Mouse (Mus musculus) kidney, adult 2 months (tissue): ENCODE results near the gene Slc1a4. TPM values are rescaled to one million over a fixed set of nuclear protein-coding genes. Genes with fewer than 3 reads are reported as not detected.

Source experiments
- DNase-seq: peaks from one replicate; pipeline ENCODE4 v3.0.0; 2021
- H3K27ac ChIP-seq: fragments of 200-500 bp; 2 replicates; pipeline ENCODE4 v1.5.1; 2012; ENCODE audit warnings: low read depth, low read length, control low read depth, inconsistent platforms; ENCODE audit not compliant: insufficient read depth
- H3K27me3 ChIP-seq: fragments of 200-500 bp; replicated peaks from 2 replicates; pipeline ENCODE4 v1.6.1; 2012; ENCODE audit warnings: mild to moderate bottlenecking, moderate library complexity, low read length, inconsistent platforms; ENCODE audit not compliant: control insufficient read depth, insufficient read depth
- H3K36me3 ChIP-seq: fragments of 200-500 bp; 2 replicates; pipeline ENCODE4 v1.6.1; 2012; ENCODE audit warnings: mild to moderate bottlenecking, moderate library complexity, low read length, inconsistent platforms; ENCODE audit not compliant: control insufficient read depth, insufficient read depth
- H3K4me1 ChIP-seq: fragments of 200-500 bp; 2 replicates; pipeline ENCODE4 v1.6.1; 2011; ENCODE audit warnings: low read length; ENCODE audit not compliant: control insufficient read depth, insufficient read depth
- H3K4me3 ChIP-seq: fragments of 200-500 bp; 2 replicates; pipeline ENCODE4 v1.5.1; 2011; ENCODE audit warnings: mild to moderate bottlenecking, low read depth, low read length, control low read depth; ENCODE audit not compliant: insufficient read depth
- CTCF ChIP-seq: fragments of 200-500 bp; conservative IDR thresholded peaks from 2 replicates; pipeline ENCODE4 v1.5.1; 2011; ENCODE audit warnings: low read depth, mild to moderate bottlenecking, control low read depth, low read length, moderate library complexity, mixed read lengths; ENCODE audit not compliant: insufficient read depth, insufficient read length
- POLR2A ChIP-seq: fragments of 200-500 bp; IDR thresholded peaks from one replicate; pipeline ENCODE4 v1.6.1; 2011; ENCODE audit warnings: low read depth, low read length, control low read depth
- WGBS: fragments of 180-500 bp; shearing (Covaris S2); methylation state at CpG from one replicate; pipeline ENCODE4 v1.1.7; 2018; 5-methylcytosine and 5-hydroxymethylcytosine counted together
- polyA plus RNA-seq: library from polyadenylated mRNA; depleted of rRNA; stranded (reverse); fragments of >200 nt; gene quantifications from 2 replicates; pipeline ENCODE4 v1.2.3, GENCODE M21; 2012

Slc1a4 gene
- polyA plus RNA-seq, 1 experiment = 5.2 TPM

DNA sequence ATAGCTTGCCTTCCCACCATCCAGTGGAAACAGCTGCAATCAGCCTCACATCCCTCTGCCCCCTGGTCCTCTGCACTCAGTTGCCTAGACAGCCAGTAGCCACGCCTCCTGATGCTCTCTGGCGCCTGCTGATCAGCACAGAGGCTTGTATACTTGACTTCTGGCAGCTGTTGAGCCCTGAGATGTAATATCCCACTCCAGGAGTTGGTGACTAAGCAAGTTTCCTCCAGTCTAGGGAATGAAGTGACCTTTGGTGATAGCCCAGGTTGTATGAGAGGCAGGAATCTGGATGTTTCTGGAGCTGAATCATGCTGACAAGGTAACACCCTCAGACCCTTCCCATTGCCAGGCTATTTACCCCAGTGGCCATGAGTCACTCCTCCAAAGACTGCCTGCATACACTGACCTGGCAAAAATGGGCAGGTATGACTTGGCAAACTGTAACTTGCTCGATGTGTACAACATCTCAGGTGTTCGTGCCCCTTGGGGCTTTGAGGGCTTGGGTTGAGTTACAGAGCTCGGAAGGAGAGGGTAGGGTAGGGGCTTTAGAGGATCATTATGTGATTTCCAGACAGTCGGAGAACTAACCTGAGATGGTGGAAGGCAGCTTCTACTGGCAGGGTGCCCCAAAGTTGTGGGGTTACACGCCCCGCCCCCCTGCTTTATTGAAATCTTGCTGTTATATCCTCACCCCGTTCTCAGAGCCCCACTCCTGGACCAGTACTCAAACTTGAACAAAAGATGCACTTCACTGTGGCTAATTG, 25.4 kb upstream of the Slc1a4 start:
- Histone ChIP-seq H3K36me3 (no peaks in the 10 kb centered on the region), H3K4me1 (no peaks in the 10 kb centered on the region)
- TF ChIP-seq CTCF = no peak
- no peak for TF ChIP-seq POLR2A

DNA sequence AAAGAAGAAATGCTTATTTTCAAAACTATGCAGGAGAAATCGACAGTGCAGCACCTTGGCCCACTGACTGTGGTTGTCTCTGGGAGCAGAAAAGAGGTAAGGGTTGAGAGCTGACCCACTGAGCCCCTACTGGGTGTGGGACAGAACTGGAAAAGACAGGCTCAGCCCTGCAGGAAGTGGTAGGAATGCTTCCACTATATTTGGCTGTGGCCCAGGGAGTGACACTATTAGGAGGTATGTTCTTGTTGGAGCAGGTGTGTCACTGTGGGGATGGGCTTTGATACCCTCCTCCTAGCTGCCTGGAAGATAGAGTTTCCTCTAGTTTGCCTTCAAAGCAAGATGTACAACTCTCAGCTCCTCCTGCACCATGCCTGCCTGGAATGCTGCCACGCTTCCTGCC, 16.0 kb upstream of the Slc1a4 start:
- 93% methylated on average over 2 of the region's 2 CpGs for WGBS
- no peaks in the 10 kb centered on the region for H3K27me3 ChIP-seq
- no peaks in the 10 kb centered on the region for H3K36me3 ChIP-seq
- no peak overlapping the region for H3K4me3 ChIP-seq
- DNase-seq = no peak
- TF ChIP-seq POLR2A (no peak), CTCF (no peak)
- no peak overlapping the region for H3K27ac ChIP-seq
- no peaks in the 10 kb centered on the region for H3K4me1 ChIP-seq

More for the DNA sequence above, 25.4 kb upstream of the Slc1a4 start:
- peak; percentile 29 for DNase-seq
- Histone ChIP-seq H3K4me3 (no peak overlapping the region), H3K27ac (no peak overlapping the region), H3K27me3 (no peaks in the 10 kb centered on the region)
- WGBS = 87% methylated on average over 9 of the region's 9 CpGs

DNA sequence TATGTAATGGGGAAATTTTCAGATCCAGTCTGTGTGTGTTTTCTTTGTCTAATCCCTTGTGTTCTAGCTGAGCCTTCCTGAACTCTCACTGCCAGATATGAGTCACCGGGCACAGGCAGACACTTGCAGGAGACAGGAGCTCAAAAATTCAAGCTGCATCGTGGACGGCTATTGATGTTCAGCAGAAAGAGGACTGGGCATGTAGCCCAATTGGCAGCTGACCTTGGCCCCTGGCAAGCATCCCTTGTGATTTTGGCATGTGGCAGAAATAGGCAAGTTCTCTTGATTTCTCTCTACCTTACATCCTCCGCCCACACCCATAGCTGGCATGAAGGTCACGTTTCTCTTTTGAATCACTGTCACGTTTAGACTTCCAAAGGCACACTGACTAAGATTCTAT, 15.0 kb upstream of the Slc1a4 start:
- no peak overlapping the region for H3K4me3 ChIP-seq
- peak; percentile 90 for DNase-seq
- no peaks in the 10 kb centered on the region for H3K36me3 ChIP-seq
- 30% methylated on average over 6 of the region's 6 CpGs for WGBS
- no peaks in the 10 kb centered on the region for H3K27me3 ChIP-seq
- H3K4me1 ChIP-seq = no peaks in the 10 kb centered on the region
- no peak overlapping the region for H3K27ac ChIP-seq
- no peak for TF ChIP-seq CTCF
- no peak for TF ChIP-seq POLR2A

DNA sequence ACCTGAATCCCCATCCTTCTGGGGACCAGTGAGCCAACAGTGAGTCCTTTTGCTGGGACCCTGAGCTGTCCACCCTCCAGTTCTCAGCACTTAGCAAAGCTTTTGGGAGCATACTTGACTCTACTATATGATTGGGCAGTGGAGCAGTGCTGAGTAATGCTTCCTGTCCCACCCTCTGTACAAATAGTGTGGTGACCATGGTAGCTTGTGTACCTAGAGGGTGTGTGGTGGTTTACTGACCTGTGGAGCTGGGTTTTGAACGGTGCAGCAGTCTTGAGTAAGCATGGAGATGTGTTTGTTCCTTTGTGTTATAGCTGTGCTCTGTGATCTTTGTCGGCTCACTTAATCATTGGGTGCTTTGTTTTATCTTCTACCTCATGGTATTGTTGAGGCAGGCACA, 13.9 kb upstream of the Slc1a4 start:
- Histone ChIP-seq H3K4me1 (no peaks in the 10 kb centered on the region), H3K4me3 (no peak overlapping the region), H3K36me3 (no peaks in the 10 kb centered on the region), H3K27ac (no peak overlapping the region), H3K27me3 (no peaks in the 10 kb centered on the region)
- WGBS = 78% methylated on average over 2 of the region's 2 CpGs
- no peak for TF ChIP-seq CTCF
- no peak for TF ChIP-seq POLR2A
- DNase-seq = no peak

DNA sequence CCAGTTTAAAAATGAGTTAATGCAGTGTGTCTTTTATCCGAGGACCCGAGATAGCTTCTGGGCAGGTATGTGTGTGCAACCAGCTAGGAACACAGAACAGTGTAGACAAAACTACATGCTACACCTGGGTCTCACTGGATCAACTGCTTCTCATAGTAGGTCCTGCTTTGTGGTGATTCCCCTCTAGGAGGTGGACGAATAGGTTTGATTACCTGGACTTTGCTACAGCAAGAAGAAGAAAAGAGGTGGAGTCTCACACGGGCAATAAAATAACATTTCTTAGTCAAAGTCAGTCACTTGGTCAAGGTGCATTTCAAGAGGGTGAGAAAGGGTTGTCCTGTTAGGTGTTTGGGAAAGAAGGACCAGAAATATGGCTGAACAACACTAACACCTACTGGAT, 11.4 kb upstream of the Slc1a4 start:
- Histone ChIP-seq H3K27ac (no peak overlapping the region), H3K27me3 (no peaks in the 10 kb centered on the region), H3K4me1 (no peaks in the 10 kb centered on the region), H3K4me3 (no peak overlapping the region), H3K36me3 (no peaks in the 10 kb centered on the region)
- TF ChIP-seq POLR2A (no peak), CTCF (no peak)
- 76% methylated on average over 4 of the region's 4 CpGs for WGBS
- no peak for DNase-seq

DNA sequence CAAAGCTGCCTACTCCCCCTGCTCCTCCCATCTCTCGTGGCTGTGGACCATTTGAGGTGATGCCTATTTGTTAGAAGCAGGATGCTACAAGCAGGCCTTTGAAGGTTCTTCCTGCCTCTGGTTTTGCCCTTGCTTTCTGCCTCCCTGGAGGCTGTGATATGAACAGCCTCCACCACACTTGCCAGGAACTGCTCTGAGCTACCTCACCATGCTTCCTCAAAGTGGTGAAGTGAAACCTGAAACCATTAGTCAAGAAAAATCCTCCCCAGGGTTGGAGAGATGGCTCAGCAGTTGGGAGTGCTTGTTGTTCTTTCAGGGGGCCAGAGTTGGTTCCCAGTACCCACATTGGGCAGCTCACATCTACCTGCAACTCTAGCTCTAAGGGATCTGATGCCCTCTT, 9.1 kb upstream of the Slc1a4 start:
- TF ChIP-seq CTCF = no peak
- no peak for TF ChIP-seq POLR2A
- WGBS = 57% methylated on average over 1 of the region's 1 CpGs
- no peak for DNase-seq
- H3K27ac ChIP-seq = no peak overlapping the region
- no peaks in the 10 kb centered on the region for H3K4me1 ChIP-seq
- no peaks in the 10 kb centered on the region for H3K27me3 ChIP-seq
- no peak overlapping the region for H3K4me3 ChIP-seq
- H3K36me3 ChIP-seq = no peaks in the 10 kb centered on the region

DNA sequence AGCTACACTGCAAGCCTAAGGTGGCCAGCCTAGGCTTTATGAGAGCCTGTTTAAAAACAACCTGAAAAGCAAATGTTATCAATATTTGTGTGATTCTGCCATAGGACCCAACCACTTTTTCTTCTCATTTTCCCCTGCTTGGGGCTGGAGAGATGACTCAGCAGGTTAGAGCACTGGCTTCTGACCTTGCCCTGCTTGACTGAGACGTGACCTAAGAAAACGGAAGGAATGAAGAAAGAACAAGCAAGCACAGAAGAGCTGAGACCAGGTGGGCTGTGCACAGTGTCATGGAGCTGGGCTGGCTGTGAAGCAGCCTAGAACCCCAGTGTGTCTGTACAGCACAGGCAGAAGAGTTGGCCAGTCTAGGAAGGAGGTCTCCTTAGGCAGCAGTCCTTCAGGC, 6.2 kb upstream of the Slc1a4 start:
- no peaks in the 10 kb centered on the region for H3K27me3 ChIP-seq
- H3K4me1 ChIP-seq = no peaks in the 10 kb centered on the region; the same call in 1 of the 2 replicates
- H3K27ac ChIP-seq = no peak overlapping the region
- no peaks in the 10 kb centered on the region for H3K36me3 ChIP-seq
- TF ChIP-seq CTCF = no peak
- TF ChIP-seq POLR2A = no peak
- 50% methylated on average over 2 of the region's 2 CpGs for WGBS
- DNase-seq = no peak
- no peak overlapping the region for H3K4me3 ChIP-seq
